Comparison of ENCODE assay signal across 23 mouse cellular contexts in genomic region chr13:59941519-59941918, GRCm38 (mm10).
DNase-seq lines count a peak whose midpoint lies in the region; ATAC-seq and TF ChIP-seq lines count a peak whose summit lies in the region.
"Had no signal": no experiment of that assay in that cellular context is flagged by ENCODE, and none has a peak within 500 bp of the region (broad histone marks: within the 10 kb centered on the region; RNA-seq: fewer than 3 reads in every experiment).

No protein-coding gene starts in this region.

- peak overlapping the region; percentile 76 for H3K27ac ChIP-seq in hindbrain, embryonic 10.5 days
- no peak overlapping the region for H3K27ac ChIP-seq in hindbrain, postnatal 0 days
- H3K27ac ChIP-seq in midbrain, embryonic 13.5 days: no peak overlapping the region
- no peak overlapping the region for H3K27ac ChIP-seq in midbrain, embryonic 14.5 days (replicated peaks; ENCODE audit: low read depth, low read length)
- peak overlapping the region; percentile 63; the same call in 1 of the 2 replicates for H3K27ac ChIP-seq in embryonic facial prominence, embryonic 10.5 days (replicated peaks)
- no peak overlapping the region for H3K27ac ChIP-seq in limb, embryonic 15.5 days
- H3K27ac ChIP-seq: forebrain, embryonic 13.5 days; heart, embryonic 15.5 days; hindbrain, embryonic 15.5 days; liver, embryonic 15.5 days; lung, embryonic 15.5 days; neural tube, embryonic 13.5 days had no signal

- 67% methylated on average over 3 of the region's 3 CpGs for WGBS in hindbrain, embryonic 10.5 days
- 82% methylated on average over 3 of the region's 3 CpGs for WGBS in hindbrain, postnatal 0 days
- WGBS in midbrain, embryonic 13.5 days: 72% methylated on average over 3 of the region's 3 CpGs
- WGBS in midbrain, embryonic 14.5 days: 80% methylated on average over 3 of the region's 3 CpGs
- WGBS in embryonic facial prominence, embryonic 10.5 days: 62% methylated on average over 3 of the region's 3 CpGs
- 64% methylated on average over 3 of the region's 3 CpGs for WGBS in limb, embryonic 15.5 days

- no peak overlapping the region for H3K4me2 ChIP-seq in hindbrain, postnatal 0 days (ENCODE audit: low read depth, low read length)
- H3K4me2 ChIP-seq in midbrain, embryonic 13.5 days (replicated peaks): peak overlapping the region; percentile 49
- H3K4me2 ChIP-seq in midbrain, embryonic 14.5 days (ENCODE audit: low read length): no peak overlapping the region
- peak overlapping the region; percentile 10; the same call in 1 of the 2 replicates for H3K4me2 ChIP-seq in limb, embryonic 15.5 days
- H3K4me2 ChIP-seq: liver, embryonic 15.5 days; lung, embryonic 15.5 days had no signal

- peaks cover 17% of the 10 kb centered on the region for H3K27me3 ChIP-seq in hindbrain, embryonic 10.5 days (ENCODE audit: insufficient read depth, poor library complexity, severe bottlenecking)
- H3K27me3 ChIP-seq in hindbrain, postnatal 0 days (ENCODE audit: insufficient read depth, low read length): no peaks in the 10 kb centered on the region
- peaks cover 15% of the 10 kb centered on the region; the same call in 1 of the 2 replicates for H3K27me3 ChIP-seq in midbrain, embryonic 13.5 days
- H3K27me3 ChIP-seq in midbrain, embryonic 14.5 days (ENCODE audit: control insufficient read depth, insufficient read depth, low read length): no peaks in the 10 kb centered on the region
- H3K27me3 ChIP-seq in embryonic facial prominence, embryonic 10.5 days (replicated peaks; ENCODE audit: low read depth, poor library complexity, severe bottlenecking): peaks cover 38% of the 10 kb centered on the region
- H3K27me3 ChIP-seq in limb, embryonic 15.5 days: no peaks in the 10 kb centered on the region
- H3K27me3 ChIP-seq: hindbrain, embryonic 15.5 days had no signal

- H3K36me3 ChIP-seq in hindbrain, embryonic 10.5 days: no peaks in the 10 kb centered on the region
- H3K36me3 ChIP-seq in hindbrain, postnatal 0 days (ENCODE audit: insufficient read depth, low read length): no peaks in the 10 kb centered on the region
- no peaks in the 10 kb centered on the region for H3K36me3 ChIP-seq in midbrain, embryonic 13.5 days
- H3K36me3 ChIP-seq in midbrain, embryonic 14.5 days (ENCODE audit: control insufficient read depth, insufficient read depth, low read length): no peaks in the 10 kb centered on the region
- no peaks in the 10 kb centered on the region for H3K36me3 ChIP-seq in embryonic facial prominence, embryonic 10.5 days (replicated peaks)
- H3K36me3 ChIP-seq in limb, embryonic 15.5 days: no peaks in the 10 kb centered on the region
- H3K36me3 ChIP-seq: heart, embryonic 15.5 days; hindbrain, embryonic 15.5 days; liver, embryonic 15.5 days; lung, embryonic 15.5 days; neural tube, embryonic 13.5 days had no signal

- peaks cover 22% of the 10 kb centered on the region for H3K4me1 ChIP-seq in hindbrain, embryonic 10.5 days (replicated peaks)
- no peaks in the 10 kb centered on the region for H3K4me1 ChIP-seq in hindbrain, postnatal 0 days (ENCODE audit: insufficient read depth, low read length)
- peaks cover 17% of the 10 kb centered on the region for H3K4me1 ChIP-seq in midbrain, embryonic 13.5 days (replicated peaks)
- H3K4me1 ChIP-seq in midbrain, embryonic 14.5 days (ENCODE audit: control insufficient read depth, insufficient read depth, low read length): peaks cover 6% of the 10 kb centered on the region
- peaks cover 22% of the 10 kb centered on the region for H3K4me1 ChIP-seq in embryonic facial prominence, embryonic 10.5 days
- H3K4me1 ChIP-seq in limb, embryonic 15.5 days: peaks cover 12% of the 10 kb centered on the region
- H3K4me1 ChIP-seq: liver, embryonic 15.5 days; lung, embryonic 15.5 days had no signal

- DNase-seq in hindbrain, embryonic 10.5 days (ENCODE audit: low spot score): no peak
- no peak for DNase-seq in hindbrain, postnatal 0 days (ENCODE audit: low spot score)
- no peak for DNase-seq in midbrain, embryonic 14.5 days
- no peak for DNase-seq in embryonic facial prominence, embryonic 10.5 days (ENCODE audit: low spot score)
- DNase-seq in neural tube, embryonic 10.5 days (ENCODE audit: extremely low spot score, low spot score): no peak
- no peak for DNase-seq in adrenal gland, adult 8-10 months
- DNase-seq: adrenal gland, postnatal 36 days; cerebellum, adult 9-11 months; heart, postnatal 36 days; lung, postnatal 4 days; retina, postnatal 1 day; right cerebral cortex, postnatal 25 days; spleen, adult 18-20 months; thymus, postnatal 14 days had no signal

- H3K9me3 ChIP-seq in hindbrain, embryonic 10.5 days: no peaks in the 10 kb centered on the region
- H3K9me3 ChIP-seq in hindbrain, postnatal 0 days (ENCODE audit: low read length): no peaks in the 10 kb centered on the region
- H3K9me3 ChIP-seq in midbrain, embryonic 13.5 days: no peaks in the 10 kb centered on the region
- no peaks in the 10 kb centered on the region for H3K9me3 ChIP-seq in midbrain, embryonic 14.5 days (ENCODE audit: control insufficient read depth, low read length)
- H3K9me3 ChIP-seq in embryonic facial prominence, embryonic 10.5 days: no peaks in the 10 kb centered on the region
- H3K9me3 ChIP-seq in limb, embryonic 15.5 days: no peaks in the 10 kb centered on the region
- H3K9me3 ChIP-seq: forebrain, embryonic 13.5 days; heart, embryonic 15.5 days; hindbrain, embryonic 15.5 days; liver, embryonic 15.5 days; lung, embryonic 15.5 days; neural tube, embryonic 13.5 days had no signal

- no peak for ATAC-seq in hindbrain, postnatal 0 days
- no peak for ATAC-seq in midbrain, embryonic 13.5 days
- no peak for ATAC-seq in midbrain, embryonic 14.5 days (ENCODE audit: low FRiP score, low TSS enrichment)
- ATAC-seq in limb, embryonic 15.5 days (ENCODE audit: insufficient number of reproducible peaks, low FRiP score, low TSS enrichment, low read depth): no peak
- ATAC-seq: forebrain, embryonic 13.5 days; intestine, embryonic 16.5 days had no signal

- no peak overlapping the region for H3K4me3 ChIP-seq in hindbrain, embryonic 10.5 days
- H3K4me3 ChIP-seq in hindbrain, postnatal 0 days (ENCODE audit: low read length): no peak overlapping the region
- H3K4me3 ChIP-seq in midbrain, embryonic 13.5 days (replicated peaks): no peak overlapping the region
- no peak overlapping the region for H3K4me3 ChIP-seq in midbrain, embryonic 14.5 days (replicated peaks; ENCODE audit: low read depth, low read length)
- H3K4me3 ChIP-seq in embryonic facial prominence, embryonic 10.5 days: no peak overlapping the region
- no peak overlapping the region for H3K4me3 ChIP-seq in limb, embryonic 15.5 days
- H3K4me3 ChIP-seq: heart, embryonic 15.5 days; hindbrain, embryonic 15.5 days; liver, embryonic 15.5 days; lung, embryonic 15.5 days; neural tube, embryonic 13.5 days had no signal

- no peak for TF ChIP-seq CTCF in hindbrain, postnatal 0 days (IDR thresholded peaks at IDR 0.05; ENCODE audit: low read depth)

- H3K9ac ChIP-seq in hindbrain, postnatal 0 days (replicated peaks; ENCODE audit: low read length): no peak overlapping the region
- H3K9ac ChIP-seq in midbrain, embryonic 13.5 days (replicated peaks): no peak overlapping the region
- no peak overlapping the region for H3K9ac ChIP-seq in midbrain, embryonic 14.5 days (replicated peaks; ENCODE audit: low read length)
- no peak overlapping the region for H3K9ac ChIP-seq in limb, embryonic 15.5 days
- H3K9ac ChIP-seq: heart, embryonic 15.5 days; hindbrain, embryonic 15.5 days; liver, embryonic 15.5 days; lung, embryonic 15.5 days; neural tube, embryonic 13.5 days had no signal

Comparison
In these comparisons a context has a peak if more than half of its experiments do, and no peak if none do; other contexts are left out.
1. H3K27ac ChIP-seq: peak in hindbrain, embryonic 10.5 days (single experiment) and embryonic facial prominence, embryonic 10.5 days (single experiment); none in hindbrain, postnatal 0 days (single experiment), midbrain, embryonic 13.5 days (single experiment), midbrain, embryonic 14.5 days (single experiment) and limb, embryonic 15.5 days (single experiment).
2. H3K4me2 ChIP-seq: peak in midbrain, embryonic 13.5 days (single experiment) and limb, embryonic 15.5 days (single experiment); none in hindbrain, postnatal 0 days (single experiment) and midbrain, embryonic 14.5 days (single experiment).